Mouse (Mus musculus) T-helper 2 cell (primary cell): ENCODE data around the gene Med26.

Experiments
- in situ Hi-C: fragments of 300-600 bp; cut with MboI, MseI; formaldehyde crosslinking; loops from one replicate; pipeline ENCODE4 v1.15.1; 2025; ENCODE audit warnings: high pct_unique_total_duplicates

The Med26 gene

GRCm38 (mm10) chr8:72547802-72548643 is at the start of gene Med26:
Gene Med26 (minus strand): TSS chr8:72548270.
- in situ Hi-C loops, result no loop called here

- in situ Hi-C loops, result no loop called here
Measured at GRCm38 (mm10) chr8:72590198-72590597, 42.1 kb upstream of the Med26 start.

- in situ Hi-C loops, result loop anchor here (5.0 kb wide), 3 partner anchors 53 to 322 kb away; no protein-coding TSS in a partner anchor
Measured at GRCm38 (mm10) chr8:72589286-72589685, 41.2 kb upstream of the Med26 start.

GRCm38 (mm10) chr8:72588865-72589264 is 40.8 kb upstream of the Med26 start:
- in situ Hi-C loops, result loop anchor here (5.0 kb wide), 3 partner anchors 53 to 322 kb away; no protein-coding TSS in a partner anchor

GRCm38 (mm10) chr8:72587806-72588205 is 39.7 kb upstream of the Med26 start:
- in situ Hi-C loops, result loop anchor here (5.0 kb wide), 3 partner anchors 54 to 321 kb away; no protein-coding TSS in a partner anchor

GRCm38 (mm10) chr8:72584390-72584789 is 36.3 kb upstream of the Med26 start:
- in situ Hi-C loops, result no loop called here

GRCm38 (mm10) chr8:72583056-72583771 is 35.1 kb upstream of the Med26 start:
- in situ Hi-C loops, result no loop called here

GRCm38 (mm10) chr8:72579374-72579773 is 31.3 kb upstream of the Med26 start:
- in situ Hi-C loops, result no loop called here

GRCm38 (mm10) chr8:72577941-72578340 is 29.9 kb upstream of the Med26 start:
- in situ Hi-C loops, result no loop called here

- in situ Hi-C loops, result no loop called here
Measured at GRCm38 (mm10) chr8:72577266-72577665, 29.2 kb upstream of the Med26 start.

- in situ Hi-C loops, result no loop called here
Measured at GRCm38 (mm10) chr8:72575915-72576314, 27.8 kb upstream of the Med26 start.

- in situ Hi-C loops, result loop anchor here (5.0 kb wide), 1 partner anchor 149 kb away; the partner anchor contains the start of gene Sin3b
Measured at GRCm38 (mm10) chr8:72573450-72573849, 25.4 kb upstream of the Med26 start.

- in situ Hi-C loops, result loop anchor here (5.0 kb wide), 1 partner anchor 150 kb away; the partner anchor contains the start of gene Sin3b
Measured at GRCm38 (mm10) chr8:72572507-72572906, 24.4 kb upstream of the Med26 start.

GRCm38 (mm10) chr8:72571611-72572473 is 23.8 kb upstream of the Med26 start, which contains the start of gene Tmem38a:
Gene Tmem38a (plus strand): TSS chr8:72572055.
- in situ Hi-C loops, result loop anchor here (5.0 kb wide), 1 partner anchor 150 kb away; the partner anchor contains the start of gene Sin3b

GRCm38 (mm10) chr8:72570633-72571610 is 22.9 kb upstream of the Med26 start, which contains the start of gene Smim7:
Gene Smim7 (minus strand): TSS chr8:72571088.
- in situ Hi-C loops, result loop anchor here (5.0 kb wide), 1 partner anchor 151 kb away; the partner anchor contains the start of gene Sin3b

GRCm38 (mm10) chr8:72565970-72566369 is 17.9 kb upstream of the Med26 start:
- in situ Hi-C loops, result no loop called here

- in situ Hi-C loops, result no loop called here
Measured at GRCm38 (mm10) chr8:72561111-72561689, 13.1 kb upstream of the Med26 start.

GRCm38 (mm10) chr8:72555770-72556169 is 7.7 kb upstream of the Med26 start:
- in situ Hi-C loops, result no loop called here

GRCm38 (mm10) chr8:72549314-72549892 is 1.3 kb upstream of the Med26 start:
- in situ Hi-C loops, result no loop called here
